Mouse (Mus musculus): ENCODE measurements around the gene Agfg2. TPM values are rescaled to one million over a fixed set of nuclear protein-coding genes. Genes with fewer than 3 reads are reported as not detected.

Agfg2 gene
- polyA plus RNA-seq, 1 experiment from 2014 or later, result 19.5 TPM

GRCm38 (mm10) chr5:137653366-137653765 is 31.2 kb downstream of the Agfg2 start:
- Histone ChIP-seq H3K27me3 (no peaks in the 10 kb centered on the region), H3K27ac (no peak overlapping the region), H3K4me2 (replicated peaks) (no peak overlapping the region), H3K9ac (replicated peaks) (no peak overlapping the region), H3K4me1 (replicated peaks) (peaks cover 18% of the 10 kb centered on the region), H3K4me3 (replicated peaks) (no peak overlapping the region), H3K36me3 (peaks cover 41% of the 10 kb centered on the region), H3K9me3 (no peaks in the 10 kb centered on the region)
- ATAC-seq, result no peak
- 90% methylated on average over 10 of the region's 10 CpGs for WGBS

- Histone ChIP-seq H3K27ac (no peak overlapping the region), H3K4me3 (replicated peaks) (no peak overlapping the region), H3K9ac (replicated peaks) (no peak overlapping the region), H3K4me2 (replicated peaks) (no peak overlapping the region), H3K27me3 (peaks cover 1% of the 10 kb centered on the region; the same call in 1 of the 2 replicates), H3K36me3 (peaks cover 39% of the 10 kb centered on the region), H3K9me3 (no peaks in the 10 kb centered on the region), H3K4me1 (replicated peaks) (peaks cover 23% of the 10 kb centered on the region)
- 22% methylated on average over 3 of the region's 3 CpGs for WGBS
- 0 out of 2 replicates have a peak, but pooled peaks have one; percentile 34 for ATAC-seq
These were observed 32.1 kb downstream of the Agfg2 start for GRCm38 (mm10) chr5:137652474-137652873.

- Histone ChIP-seq H3K27me3 (peaks cover 27% of the 10 kb centered on the region), H3K9me3 (no peaks in the 10 kb centered on the region), H3K4me2 (replicated peaks) (peak overlapping the region; percentile 34), H3K4me3 (replicated peaks) (no peak overlapping the region), H3K27ac (peak overlapping the region; percentile 51), H3K9ac (replicated peaks) (peak overlapping the region; percentile 32; the same call in 1 of the 2 replicates), H3K4me1 (replicated peaks) (peaks cover 33% of the 10 kb centered on the region), H3K36me3 (peaks cover 29% of the 10 kb centered on the region)
- 11% methylated on average over 17 of the region's 18 CpGs for WGBS
- ATAC-seq, result 0 out of 2 replicates have a peak, but pooled peaks have one; percentile 13
These were observed 34.6 kb downstream of the Agfg2 start for GRCm38 (mm10) chr5:137649669-137650571.

- H3K9me3 ChIP-seq, result no peaks in the 10 kb centered on the region
- H3K9ac ChIP-seq (replicated peaks), result no peak overlapping the region
- 26% methylated on average over 4 of the region's 4 CpGs for WGBS
- H3K27ac ChIP-seq, result peak overlapping the region; percentile 25
- H3K4me1 ChIP-seq (replicated peaks), result peaks cover 34% of the 10 kb centered on the region
- no peak overlapping the region for H3K4me2 ChIP-seq (replicated peaks)
- no peak overlapping the region for H3K4me3 ChIP-seq (replicated peaks)
- H3K27me3 ChIP-seq, result peaks cover 34% of the 10 kb centered on the region
- no peak for ATAC-seq
- H3K36me3 ChIP-seq, result peaks cover 25% of the 10 kb centered on the region
These were observed 35.3 kb downstream of the Agfg2 start for GRCm38 (mm10) chr5:137649251-137649650.

- 77% methylated on average over 9 of the region's 9 CpGs for WGBS
- peak; percentile 41; the same call in 1 of the 2 replicates for ATAC-seq
- no peak overlapping the region for H3K27ac ChIP-seq
These were observed 36.5 kb downstream of the Agfg2 start for GRCm38 (mm10) chr5:137647827-137648601.

GRCm38 (mm10) chr5:137645652-137646091 is 38.9 kb downstream of the Agfg2 start, which contains the start of gene Irs3:
TSS of gene Irs3 (minus strand) at chr5:137645714.
- 13% methylated on average over 11 of the region's 11 CpGs for WGBS
- H3K9me3 ChIP-seq, result no peaks in the 10 kb centered on the region
- peaks cover 20% of the 10 kb centered on the region for H3K36me3 ChIP-seq
- peak within 1 kb of the TSS; percentile 31 for H3K4me3 ChIP-seq (replicated peaks)
- no peak within 1 kb of the TSS for H3K27ac ChIP-seq
- H3K4me1 ChIP-seq (replicated peaks), result peaks cover 34% of the 10 kb centered on the region
- H3K9ac ChIP-seq (replicated peaks), result peak within 1 kb of the TSS; percentile 55
- peak within 1 kb of the TSS; percentile 46 for H3K4me2 ChIP-seq (replicated peaks)
- H3K27me3 ChIP-seq, result peaks cover 49% of the 10 kb centered on the region
- ATAC-seq, result no peak

More at GRCm38 (mm10) chr5:137647827-137648601, 36.5 kb downstream of the Agfg2 start:
- peaks cover 46% of the 10 kb centered on the region for H3K27me3 ChIP-seq
- H3K9ac ChIP-seq (replicated peaks), result 0 out of 2 replicates have a peak overlapping the region, but pooled peaks have one; percentile 16
- peaks cover 15% of the 10 kb centered on the region for H3K36me3 ChIP-seq
- no peaks in the 10 kb centered on the region for H3K9me3 ChIP-seq
- H3K4me3 ChIP-seq (replicated peaks), result no peak overlapping the region
- peaks cover 34% of the 10 kb centered on the region for H3K4me1 ChIP-seq (replicated peaks)
- H3K4me2 ChIP-seq (replicated peaks), result no peak overlapping the region

GRCm38 (mm10) chr5:137645091-137645651 is 39.4 kb downstream of the Agfg2 start:
- H3K4me3 ChIP-seq (replicated peaks), result peak overlapping the region; percentile 31
- no peak overlapping the region for H3K27ac ChIP-seq
- 0 out of 2 replicates have a peak, but pooled peaks have one; percentile 25 for ATAC-seq
- H3K36me3 ChIP-seq, result peaks cover 25% of the 10 kb centered on the region
- 3% methylated on average over 44 of the region's 44 CpGs for WGBS
- H3K27me3 ChIP-seq, result peaks cover 49% of the 10 kb centered on the region
- H3K4me2 ChIP-seq (replicated peaks), result peak overlapping the region; percentile 46
- no peaks in the 10 kb centered on the region for H3K9me3 ChIP-seq
- peak overlapping the region; percentile 55 for H3K9ac ChIP-seq (replicated peaks)
- H3K4me1 ChIP-seq (replicated peaks), result peaks cover 30% of the 10 kb centered on the region

- WGBS, result 34% methylated on average over 19 of the region's 19 CpGs
- Histone ChIP-seq H3K9me3 (no peaks in the 10 kb centered on the region), H3K27me3 (peaks cover 49% of the 10 kb centered on the region), H3K4me3 (replicated peaks) (no peak overlapping the region), H3K27ac (no peak overlapping the region), H3K9ac (replicated peaks) (no peak overlapping the region), H3K4me1 (replicated peaks) (peaks cover 23% of the 10 kb centered on the region), H3K36me3 (peaks cover 32% of the 10 kb centered on the region), H3K4me2 (replicated peaks) (no peak overlapping the region)
- no peak for ATAC-seq
These were observed 40.0 kb downstream of the Agfg2 start for GRCm38 (mm10) chr5:137644484-137644883.

GRCm38 (mm10) chr5:137642886-137643285 is 41.6 kb downstream of the Agfg2 start:
- Histone ChIP-seq H3K9me3 (no peaks in the 10 kb centered on the region), H3K4me2 (replicated peaks) (no peak overlapping the region), H3K9ac (replicated peaks) (no peak overlapping the region), H3K27me3 (peaks cover 49% of the 10 kb centered on the region), H3K27ac (no peak overlapping the region), H3K4me1 (replicated peaks) (peaks cover 11% of the 10 kb centered on the region), H3K4me3 (replicated peaks) (no peak overlapping the region), H3K36me3 (peaks cover 48% of the 10 kb centered on the region)
- ATAC-seq, result no peak
- WGBS, result 51% methylated on average over 4 of the region's 4 CpGs

- Histone ChIP-seq H3K9ac (replicated peaks) (no peak within 1 kb of the TSS), H3K27me3 (peaks cover 34% of the 10 kb centered on the region), H3K36me3 (peaks cover 66% of the 10 kb centered on the region), H3K27ac (no peak within 1 kb of the TSS), H3K4me2 (replicated peaks) (no peak within 1 kb of the TSS), H3K9me3 (no peaks in the 10 kb centered on the region), H3K4me1 (replicated peaks) (peaks cover 10% of the 10 kb centered on the region), H3K4me3 (replicated peaks) (no peak within 1 kb of the TSS)
- no peak for ATAC-seq
- WGBS, result 88% methylated on average over 19 of the region's 19 CpGs
These were observed 43.5 kb downstream of the Agfg2 start, which contains the start of gene Sap25 for GRCm38 (mm10) chr5:137641054-137641453. TSS of gene Sap25 (plus strand) at chr5:137641334.

- H3K36me3 ChIP-seq, result peaks cover 77% of the 10 kb centered on the region
- H3K27ac ChIP-seq, result no peak overlapping the region
- 86% methylated on average over 7 of the region's 7 CpGs for WGBS
These were observed 45.1 kb downstream of the Agfg2 start for GRCm38 (mm10) chr5:137639472-137639871.

More at GRCm38 (mm10) chr5:137639472-137639871, 45.1 kb downstream of the Agfg2 start:
- Histone ChIP-seq H3K4me3 (replicated peaks) (no peak overlapping the region), H3K9ac (replicated peaks) (no peak overlapping the region), H3K9me3 (no peaks in the 10 kb centered on the region), H3K27me3 (peaks cover 18% of the 10 kb centered on the region), H3K4me1 (replicated peaks) (no peaks in the 10 kb centered on the region), H3K4me2 (replicated peaks) (no peak overlapping the region)
- no peak for ATAC-seq

All from midbrain, embryonic 13.5 days (tissue).